In genomic region chr2:153694462-153695085, GRCm38 (mm10) we compare ENCODE assay signal across 9 mouse cellular contexts. TPM values are rescaled to one million over a fixed set of nuclear protein-coding genes. Genes with fewer than 3 reads are reported as not detected.
DNase-seq lines count a peak whose midpoint lies in the region; ATAC-seq lines count a peak whose summit lies in the region.
"Had no signal": no experiment of that assay in that cellular context is flagged by ENCODE, and none has a peak within 500 bp of the region (broad histone marks: within the 10 kb centered on the region; RNA-seq: fewer than 3 reads in every experiment).

No protein-coding gene starts in this region.

- intact Hi-C loops in heart, postnatal 25 days (cut with DNase I), result no loop called here

- no peak overlapping the region for H3K4me3 ChIP-seq in embryonic facial prominence, embryonic 11.5 days (ENCODE audit: low read depth, low read length)
- no peak overlapping the region for H3K4me3 ChIP-seq in limb, embryonic 11.5 days (ENCODE audit: low read depth, low read length)
- H3K4me3 ChIP-seq: limb, embryonic 12.5 days had no signal

- H3K4me1 ChIP-seq in embryonic facial prominence, embryonic 11.5 days (ENCODE audit: control insufficient read depth, insufficient read depth, low read length), result no peaks in the 10 kb centered on the region
- no peaks in the 10 kb centered on the region for H3K4me1 ChIP-seq in limb, embryonic 11.5 days (ENCODE audit: control insufficient read depth, insufficient read depth, low read length)
- H3K4me1 ChIP-seq: limb, embryonic 12.5 days had no signal

- no peaks in the 10 kb centered on the region for H3K9me3 ChIP-seq in embryonic facial prominence, embryonic 11.5 days (replicated peaks; ENCODE audit: control insufficient read depth, low read length)
- no peaks in the 10 kb centered on the region for H3K9me3 ChIP-seq in limb, embryonic 11.5 days (ENCODE audit: control insufficient read depth, low read length)
- H3K9me3 ChIP-seq: limb, embryonic 12.5 days had no signal

- 65% methylated on average over 19 of the region's 19 CpGs for WGBS in embryonic facial prominence, embryonic 11.5 days
- WGBS in limb, embryonic 11.5 days, result 63% methylated on average over 19 of the region's 19 CpGs

- DNase-seq in heart, adult 18-20 months, result peak; percentile 24 to 53
- no peak for DNase-seq in heart, postnatal 25 days (ENCODE audit: low spot score)
- peak; percentile 70 for DNase-seq in A20 (ENCODE audit: low read depth, low spot score)
- peak; percentile 42 to 78 for DNase-seq in adrenal gland, adult (ENCODE audit: inconsistent age in 2 of 2, low spot score in 1 of 2)
- peak; percentile 40 for DNase-seq in embryonic facial prominence, embryonic 11.5 days (ENCODE audit: low spot score)
- peak; percentile 57 for DNase-seq in limb, embryonic 11.5 days (ENCODE audit: low spot score)
- peak; percentile 51 for DNase-seq in ovary, postnatal 36 days (ENCODE audit: low spot score)
- DNase-seq in layer of hippocampus, adult 9-11 months, result no peak

- no peak overlapping the region for H3K9ac ChIP-seq in embryonic facial prominence, embryonic 11.5 days (replicated peaks; ENCODE audit: low read length)
- H3K9ac ChIP-seq in limb, embryonic 11.5 days (ENCODE audit: low read length), result no peak overlapping the region
- H3K9ac ChIP-seq: limb, embryonic 12.5 days had no signal

- no peak overlapping the region for H3K4me2 ChIP-seq in embryonic facial prominence, embryonic 11.5 days (ENCODE audit: low read depth, low read length)
- no peak overlapping the region for H3K4me2 ChIP-seq in limb, embryonic 11.5 days (ENCODE audit: low read depth, severe bottlenecking)
- H3K4me2 ChIP-seq: limb, embryonic 12.5 days had no signal

- ATAC-seq in embryonic facial prominence, embryonic 11.5 days (replicated peaks; ENCODE audit: insufficient number of reproducible peaks, low FRiP score, low TSS enrichment, low read depth), result no peak
- no peak for ATAC-seq in limb, embryonic 11.5 days (ENCODE audit: insufficient number of reproducible peaks, low FRiP score, low TSS enrichment, low read depth)

- no peaks in the 10 kb centered on the region for H3K36me3 ChIP-seq in embryonic facial prominence, embryonic 11.5 days (replicated peaks; ENCODE audit: control insufficient read depth, insufficient read depth, low read depth, low read length)
- no peaks in the 10 kb centered on the region for H3K36me3 ChIP-seq in limb, embryonic 11.5 days (ENCODE audit: control insufficient read depth, insufficient read depth, low read length)
- H3K36me3 ChIP-seq: limb, embryonic 12.5 days had no signal

- no peak overlapping the region for H3K27ac ChIP-seq in embryonic facial prominence, embryonic 11.5 days (replicated peaks; ENCODE audit: low read depth, low read length)
- H3K27ac ChIP-seq in limb, embryonic 11.5 days (replicated peaks; ENCODE audit: low read depth, low read length), result no peak overlapping the region
- H3K27ac ChIP-seq: limb, embryonic 12.5 days had no signal

- H3K27me3 ChIP-seq in embryonic facial prominence, embryonic 11.5 days (ENCODE audit: control insufficient read depth, insufficient read depth, low read length), result no peaks in the 10 kb centered on the region
- no peaks in the 10 kb centered on the region for H3K27me3 ChIP-seq in limb, embryonic 11.5 days (ENCODE audit: control insufficient read depth, insufficient read depth, low read length)
- H3K27me3 ChIP-seq: limb, embryonic 12.5 days had no signal

RNA-seq across cellular contexts. Expression of gene Dnmt3c, which starts 1.9 kb away (rescaled TPM):
- total RNA-seq in heart, adult 18-20 months (2021), result not detected
- not detected for total RNA-seq in heart, postnatal 25 days (2021)
- not detected in 2 replicates for polyA plus RNA-seq in embryonic facial prominence, embryonic 11.5 days (2014; fragmentation: Nextera tagmentation; extraction: Ambion mirVana)
- not detected in 2 replicates for polyA plus RNA-seq in limb, embryonic 11.5 days (2014; fragmentation: Nextera tagmentation; extraction: Ambion mirVana)
- polyA plus RNA-seq: limb, embryonic 12.5 days had no signal

RNA-seq across cellular contexts. Expression of gene Dnmt3b, which starts 45.3 kb away (rescaled TPM):
- total RNA-seq in heart, adult 18-20 months (2021), result 1 to 10 TPM in 1 of 2 experiments, under 1 TPM in 1; 0.57 to 1.1 TPM
- total RNA-seq in heart, postnatal 25 days (2021), result 1 to 10 TPM; 1.3 to 1.4 TPM
- 15.0 and 16.6 TPM in 2 replicates for polyA plus RNA-seq in embryonic facial prominence, embryonic 11.5 days (2014; fragmentation: Nextera tagmentation; extraction: Ambion mirVana)
- polyA plus RNA-seq in limb, embryonic 11.5 days (2014; fragmentation: Nextera tagmentation; extraction: Ambion mirVana), result 20.3 and 22.0 TPM in 2 replicates

RNA-seq across cellular contexts. Expression of gene Mapre1, which starts 46.5 kb away (rescaled TPM):
- 10 to 100 TPM; 49.6 to 50.9 TPM for total RNA-seq in heart, adult 18-20 months (2021)
- 10 to 100 TPM; 57.8 to 60.0 TPM for total RNA-seq in heart, postnatal 25 days (2021)
- polyA plus RNA-seq in embryonic facial prominence, embryonic 11.5 days (2014; fragmentation: Nextera tagmentation; extraction: Ambion mirVana), result 340 and 368 TPM in 2 replicates
- 249 and 266 TPM in 2 replicates for polyA plus RNA-seq in limb, embryonic 11.5 days (2014; fragmentation: Nextera tagmentation; extraction: Ambion mirVana)

Comparison
In these comparisons a context has a peak if more than half of its experiments do, and no peak if none do; other contexts are left out.
1. DNase-seq: peak in heart, adult 18-20 months (2 of 2), A20 (single experiment), adrenal gland, adult (2 of 2), embryonic facial prominence, embryonic 11.5 days (single experiment), limb, embryonic 11.5 days (single experiment) and ovary, postnatal 36 days (single experiment); none in heart, postnatal 25 days (single experiment) and layer of hippocampus, adult 9-11 months (single experiment).